Mouse (Mus musculus) hindlimb bud, embryonic 11.5 days (tissue): Measurements from ENCODE around the gene Adam33.

Experiments
- DNase-seq: peaks from one replicate; pipeline ENCODE4 v3.0.0-alpha.2; 2012; ENCODE audit warnings: low read depth, low spot score; ENCODE audit errors: extremely low spot score

Adam33 gene

GRCm38 (mm10) chr2:131030998-131031397 lies 32.6 kb downstream of the Adam33 start:
- DNase-seq: no peak

DNA sequence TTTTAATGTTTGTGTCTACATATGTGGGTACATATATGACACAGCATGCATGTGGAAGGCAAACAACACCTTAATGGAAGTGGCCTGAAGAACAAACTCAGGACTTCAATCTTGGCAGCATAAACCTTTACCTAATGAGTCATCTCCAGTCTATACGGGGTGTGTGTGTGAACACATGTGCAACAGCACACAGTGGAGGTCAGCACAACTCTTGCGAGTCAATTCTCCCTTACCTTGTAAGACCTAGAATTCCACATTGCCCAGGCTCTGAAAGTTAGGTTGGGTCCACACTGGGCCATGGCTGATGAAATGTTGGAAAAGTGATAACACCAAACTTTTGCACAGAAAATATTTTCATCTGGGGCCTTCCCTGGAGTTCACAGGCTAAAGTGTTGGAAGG lies 33.1 kb downstream of the Adam33 start:
- no peak for DNase-seq

GRCm38 (mm10) chr2:131029065-131029935 lies 34.3 kb downstream of the Adam33 start:
- DNase-seq: no peak

DNA sequence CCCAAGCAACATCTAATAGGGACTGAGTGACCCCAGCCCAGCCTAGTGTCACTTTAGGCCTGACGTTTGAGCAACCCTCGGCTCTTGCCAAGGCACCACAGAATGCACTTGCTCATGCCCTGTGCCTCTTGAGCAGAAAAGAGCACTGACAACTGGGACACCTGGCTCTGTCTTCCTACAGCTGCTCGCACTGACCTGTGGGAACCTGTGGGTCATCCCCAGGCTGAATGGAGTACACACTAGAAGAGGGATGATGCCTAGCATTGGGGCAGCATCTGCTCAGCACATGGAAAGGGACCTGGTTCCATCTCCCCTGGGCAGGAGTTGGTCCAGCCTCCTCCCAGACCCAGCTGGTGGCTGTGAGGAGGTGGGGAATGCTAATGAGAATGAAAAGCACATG lies 36.7 kb downstream of the Adam33 start:
- DNase-seq: no peak

- no peak for DNase-seq
These were observed 38.4 kb downstream of the Adam33 start for GRCm38 (mm10) chr2:131025230-131025629.

GRCm38 (mm10) chr2:131010566-131010965 lies 53.0 kb downstream of the Adam33 start:
- no peak for DNase-seq

- no peak for DNase-seq
These were observed 54.5 kb downstream of the Adam33 start for GRCm38 (mm10) chr2:131009123-131009522.
